Mouse (Mus musculus): ENCODE results near the gene Cyth1. TPM values are rescaled to one million over a fixed set of nuclear protein-coding genes. Genes with fewer than 3 reads are reported as not detected.

The Cyth1 gene
- polyA plus RNA-seq, 1 experiment from 2014 or later, result 9.3 TPM

- Histone ChIP-seq H3K4me2 (ENCODE audit: low read length) (no peak overlapping the region), H3K4me3 (ENCODE audit: low read depth, low read length) (no peak overlapping the region), H3K27ac (ENCODE audit: low read depth) (no peak overlapping the region), H3K9me3 (ENCODE audit: control insufficient read depth, low read length) (no peaks in the 10 kb centered on the region), H3K4me1 (replicated peaks; ENCODE audit: control insufficient read depth, insufficient read depth, low read length) (no peaks in the 10 kb centered on the region), H3K9ac (ENCODE audit: low read length) (no peak overlapping the region), H3K27me3 (replicated peaks; ENCODE audit: control insufficient read depth, insufficient read depth, low read length) (no peaks in the 10 kb centered on the region), H3K36me3 (ENCODE audit: control insufficient read depth, insufficient read depth, low read length) (peaks cover 100% of the 10 kb centered on the region)
- no peak for DNase-seq (ENCODE audit: low spot score)
- 91% methylated on average over 5 of the region's 5 CpGs for WGBS
- no peak for ATAC-seq (replicated peaks; ENCODE audit: low FRiP score, low TSS enrichment, low read depth)
Measured at GRCm38 (mm10) chr11:118263146-118263545, 14.8 kb upstream of the Cyth1 start.

DNA sequence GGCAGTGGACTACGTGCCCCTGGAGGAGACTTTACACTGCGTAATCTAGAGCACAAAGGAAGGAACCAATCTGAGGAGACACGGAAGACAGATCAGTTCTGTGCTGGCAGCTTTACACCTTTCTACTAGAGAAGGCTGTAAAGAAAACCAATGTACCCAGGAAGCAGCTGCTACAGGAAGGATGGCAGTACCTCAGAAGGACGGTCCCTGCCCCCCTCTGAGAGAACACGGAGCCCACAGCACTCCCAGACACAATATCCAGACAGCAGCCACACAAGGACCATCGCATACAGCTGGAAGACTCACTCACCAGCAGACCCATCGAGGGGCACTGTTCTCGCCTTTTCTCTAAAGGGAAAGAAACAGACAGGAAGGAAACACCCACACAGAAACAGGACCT, 11.7 kb upstream of the Cyth1 start:
- H3K27me3 ChIP-seq (replicated peaks; ENCODE audit: control insufficient read depth, insufficient read depth, low read length), result no peaks in the 10 kb centered on the region
- no peaks in the 10 kb centered on the region for H3K4me1 ChIP-seq (replicated peaks; ENCODE audit: control insufficient read depth, insufficient read depth, low read length)
- peaks cover 85% of the 10 kb centered on the region for H3K36me3 ChIP-seq (ENCODE audit: control insufficient read depth, insufficient read depth, low read length)
- H3K4me2 ChIP-seq (ENCODE audit: low read length), result no peak overlapping the region
- ATAC-seq (replicated peaks; ENCODE audit: low FRiP score, low TSS enrichment, low read depth) (no peak), DNase-seq (ENCODE audit: low spot score) (no peak)
- H3K27ac ChIP-seq (ENCODE audit: low read depth), result no peak overlapping the region
- WGBS, result 88% methylated on average over 8 of the region's 8 CpGs
- H3K9me3 ChIP-seq (ENCODE audit: control insufficient read depth, low read length), result no peaks in the 10 kb centered on the region
- no peak overlapping the region for H3K4me3 ChIP-seq (ENCODE audit: low read depth, low read length)
- H3K9ac ChIP-seq (ENCODE audit: low read length), result no peak overlapping the region

GRCm38 (mm10) chr11:118259580-118259979, 11.2 kb upstream of the Cyth1 start:
- Histone ChIP-seq H3K4me1 (replicated peaks; ENCODE audit: control insufficient read depth, insufficient read depth, low read length) (peaks cover 4% of the 10 kb centered on the region; the same call in 1 of the 2 replicates), H3K36me3 (ENCODE audit: control insufficient read depth, insufficient read depth, low read length) (peaks cover 80% of the 10 kb centered on the region), H3K4me3 (ENCODE audit: low read depth, low read length) (no peak overlapping the region), H3K27ac (ENCODE audit: low read depth) (no peak overlapping the region), H3K4me2 (ENCODE audit: low read length) (no peak overlapping the region), H3K27me3 (replicated peaks; ENCODE audit: control insufficient read depth, insufficient read depth, low read length) (no peaks in the 10 kb centered on the region), H3K9me3 (ENCODE audit: control insufficient read depth, low read length) (no peaks in the 10 kb centered on the region), H3K9ac (ENCODE audit: low read length) (no peak overlapping the region)
- ATAC-seq (replicated peaks; ENCODE audit: low FRiP score, low TSS enrichment, low read depth), result no peak
- no peak for DNase-seq (ENCODE audit: low spot score)
- WGBS, result 93% methylated on average over 8 of the region's 8 CpGs

- Histone ChIP-seq H3K4me2 (ENCODE audit: low read length) (no peak overlapping the region), H3K9me3 (ENCODE audit: control insufficient read depth, low read length) (no peaks in the 10 kb centered on the region), H3K27me3 (replicated peaks; ENCODE audit: control insufficient read depth, insufficient read depth, low read length) (no peaks in the 10 kb centered on the region), H3K27ac (ENCODE audit: low read depth) (no peak overlapping the region), H3K4me1 (replicated peaks; ENCODE audit: control insufficient read depth, insufficient read depth, low read length) (peaks cover 13% of the 10 kb centered on the region), H3K4me3 (ENCODE audit: low read depth, low read length) (no peak overlapping the region), H3K9ac (ENCODE audit: low read length) (no peak overlapping the region), H3K36me3 (ENCODE audit: control insufficient read depth, insufficient read depth, low read length) (peaks cover 48% of the 10 kb centered on the region)
- WGBS, result 87% methylated on average over 7 of the region's 7 CpGs
- DNase-seq (ENCODE audit: low spot score) (no peak), ATAC-seq (replicated peaks; ENCODE audit: low FRiP score, low TSS enrichment, low read depth) (no peak)
Measured at GRCm38 (mm10) chr11:118256371-118256770, 8.0 kb upstream of the Cyth1 start.

DNA sequence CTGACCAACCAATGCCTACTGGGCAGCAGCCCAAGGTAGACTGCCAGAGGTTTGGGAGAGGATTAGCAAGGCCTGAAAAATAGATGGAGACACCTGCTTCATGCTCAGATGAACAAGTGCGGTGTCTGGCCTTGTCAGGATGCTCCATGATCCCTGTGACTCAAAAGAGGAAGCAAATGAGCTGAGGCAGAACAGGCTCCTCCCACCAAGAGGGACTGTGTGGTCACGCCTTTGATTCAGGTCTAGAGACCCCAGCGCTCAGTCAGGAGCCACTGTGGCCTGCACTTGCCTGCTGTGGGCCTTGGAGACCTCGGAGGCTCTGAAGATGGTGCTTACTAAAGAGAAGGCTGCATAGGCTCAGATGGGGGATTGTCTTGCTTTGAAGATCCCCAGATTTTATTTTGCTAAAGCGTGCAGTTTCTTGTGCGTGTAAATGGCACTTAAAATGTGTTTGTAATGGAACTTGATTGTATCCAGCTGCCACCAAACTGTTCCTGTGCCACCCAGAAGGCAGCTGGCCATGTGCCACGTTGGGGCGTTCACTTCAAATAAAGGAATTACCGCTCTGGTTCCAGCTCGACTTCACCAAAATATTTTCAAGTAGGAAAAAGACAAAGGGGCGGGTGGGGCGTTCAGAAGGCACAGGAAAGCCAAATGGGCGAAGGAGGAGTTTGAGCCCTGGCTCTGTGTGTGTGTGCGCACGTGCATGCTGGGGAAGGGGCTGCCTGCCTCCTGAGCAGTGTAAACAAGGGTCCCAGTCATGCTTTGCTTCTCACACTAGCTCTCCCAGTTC, 6.0 kb upstream of the Cyth1 start:
- ATAC-seq (replicated peaks; ENCODE audit: low FRiP score, low TSS enrichment, low read depth) (no peak; the same call in 1 of the 2 replicates), DNase-seq (ENCODE audit: low spot score) (peak; percentile 60)
- H3K9me3 ChIP-seq (ENCODE audit: control insufficient read depth, low read length), result no peaks in the 10 kb centered on the region
- no peak overlapping the region for H3K4me2 ChIP-seq (ENCODE audit: low read length)
- peaks cover 17% of the 10 kb centered on the region for H3K4me1 ChIP-seq (replicated peaks; ENCODE audit: control insufficient read depth, insufficient read depth, low read length)
- peaks cover 28% of the 10 kb centered on the region for H3K36me3 ChIP-seq (ENCODE audit: control insufficient read depth, insufficient read depth, low read length)
- no peak overlapping the region for H3K9ac ChIP-seq (ENCODE audit: low read length)
- no peak overlapping the region for H3K4me3 ChIP-seq (ENCODE audit: low read depth, low read length)
- H3K27me3 ChIP-seq (replicated peaks; ENCODE audit: control insufficient read depth, insufficient read depth, low read length), result no peaks in the 10 kb centered on the region
- peak overlapping the region; percentile 64 for H3K27ac ChIP-seq (ENCODE audit: low read depth)
- WGBS, result 36% methylated on average over 15 of the region's 15 CpGs

GRCm38 (mm10) chr11:118253447-118254158, 5.2 kb upstream of the Cyth1 start:
- peaks cover 22% of the 10 kb centered on the region for H3K4me1 ChIP-seq (replicated peaks; ENCODE audit: control insufficient read depth, insufficient read depth, low read length)
- ATAC-seq (replicated peaks; ENCODE audit: low FRiP score, low TSS enrichment, low read depth) (no peak), DNase-seq (ENCODE audit: low spot score) (no peak)
- H3K36me3 ChIP-seq (ENCODE audit: control insufficient read depth, insufficient read depth, low read length), result peaks cover 20% of the 10 kb centered on the region
- peak overlapping the region; percentile 64 for H3K27ac ChIP-seq (ENCODE audit: low read depth)
- H3K9ac ChIP-seq (ENCODE audit: low read length), result no peak overlapping the region
- H3K27me3 ChIP-seq (replicated peaks; ENCODE audit: control insufficient read depth, insufficient read depth, low read length), result no peaks in the 10 kb centered on the region
- 86% methylated on average over 7 of the region's 7 CpGs for WGBS
- H3K4me3 ChIP-seq (ENCODE audit: low read depth, low read length), result no peak overlapping the region
- H3K9me3 ChIP-seq (ENCODE audit: control insufficient read depth, low read length), result no peaks in the 10 kb centered on the region
- no peak overlapping the region for H3K4me2 ChIP-seq (ENCODE audit: low read length)

GRCm38 (mm10) chr11:118249012-118249383, 606 bp upstream of the Cyth1 start:
- peak overlapping the region; percentile 79 for H3K27ac ChIP-seq (ENCODE audit: low read depth)
- H3K9me3 ChIP-seq (ENCODE audit: control insufficient read depth, low read length), result no peaks in the 10 kb centered on the region
- 1% methylated on average over 5 of the region's 5 CpGs for WGBS
- H3K36me3 ChIP-seq (ENCODE audit: control insufficient read depth, insufficient read depth, low read length), result no peaks in the 10 kb centered on the region
- ATAC-seq (replicated peaks; ENCODE audit: low FRiP score, low TSS enrichment, low read depth), result peak; percentile 2; the same call in 1 of the 2 replicates
- no peak for DNase-seq (ENCODE audit: low spot score)
- H3K27me3 ChIP-seq (replicated peaks; ENCODE audit: control insufficient read depth, insufficient read depth, low read length), result no peaks in the 10 kb centered on the region
- peak overlapping the region; percentile 80 for H3K4me3 ChIP-seq (ENCODE audit: low read depth, low read length)
- H3K4me2 ChIP-seq (ENCODE audit: low read length), result peak overlapping the region; percentile 93
- peaks cover 28% of the 10 kb centered on the region for H3K4me1 ChIP-seq (replicated peaks; ENCODE audit: control insufficient read depth, insufficient read depth, low read length)
- peak overlapping the region; percentile 22 for H3K9ac ChIP-seq (ENCODE audit: low read length)

GRCm38 (mm10) chr11:118247359-118248095, 865 bp downstream of the Cyth1 start:
- Histone ChIP-seq H3K4me3 (ENCODE audit: low read depth, low read length) (peak overlapping the region; percentile 80), H3K9ac (ENCODE audit: low read length) (peak overlapping the region; percentile 79), H3K27ac (ENCODE audit: low read depth) (peak overlapping the region; percentile 62), H3K27me3 (replicated peaks; ENCODE audit: control insufficient read depth, insufficient read depth, low read length) (no peaks in the 10 kb centered on the region), H3K4me2 (ENCODE audit: low read length) (peak overlapping the region; percentile 93), H3K9me3 (ENCODE audit: control insufficient read depth, low read length) (no peaks in the 10 kb centered on the region), H3K4me1 (replicated peaks; ENCODE audit: control insufficient read depth, insufficient read depth, low read length) (peaks cover 20% of the 10 kb centered on the region), H3K36me3 (ENCODE audit: control insufficient read depth, insufficient read depth, low read length) (no peaks in the 10 kb centered on the region)
- DNase-seq (ENCODE audit: low spot score) (peak; percentile 82), ATAC-seq (replicated peaks; ENCODE audit: low FRiP score, low TSS enrichment, low read depth) (peak; percentile 10)
- WGBS, result 2% methylated on average over 43 of the region's 43 CpGs

All from intestine, embryonic 14.5 days (tissue).